Mouse (Mus musculus) brain, embryonic 14.5 days (tissue): ENCODE data around the gene Slc22a19. TPM values are rescaled to one million over a fixed set of nuclear protein-coding genes. Genes with fewer than 3 reads are reported as not detected.
"Not testable (repeated sequence)": the region's sequence is repeated elsewhere in the genome, so short reads cannot be mapped to it uniquely, and the experiment has no call there.

Source experiments
- DNase-seq: peaks from one replicate; pipeline ENCODE4 v3.0.0-alpha.2; 2011; ENCODE audit warnings: low read depth
- CTCF ChIP-seq: fragments of 200-500 bp; IDR thresholded peaks from 2 replicates; pipeline ENCODE4 v1.5.1; 2012; ENCODE audit warnings: inconsistent platforms, mild to moderate bottlenecking, moderate library complexity, borderline replicate concordance; ENCODE audit not compliant: insufficient read depth, insufficient read length; ENCODE audit errors: extremely low read depth
- POLR2A ChIP-seq: fragments of 200-500 bp; IDR thresholded peaks from 2 replicates; pipeline ENCODE4 v1.6.1; 2012; ENCODE audit warnings: mild to moderate bottlenecking, inconsistent platforms, borderline replicate concordance; ENCODE audit not compliant: poor library complexity, insufficient read depth, insufficient read length, severe bottlenecking; ENCODE audit errors: extremely low read depth
- polyA plus RNA-seq: library from polyadenylated mRNA; depleted of rRNA; stranded (reverse); fragments of >200 nt; gene quantifications from 2 replicates; pipeline ENCODE4 v1.2.3, GENCODE M21; 2012; rRNA removed

Slc22a19 gene
- 0.14 and 0.22 TPM in 2 replicates for polyA plus RNA-seq

- no peak for TF ChIP-seq CTCF
- TF ChIP-seq POLR2A: no peak
These were observed at the start of gene Slc22a19 for GRCm38 (mm10) chr19:7711148-7711547. Gene Slc22a19, minus strand, starts transcription at chr19:7711310.

GRCm38 (mm10) chr19:7753371-7753770 lies 42.3 kb upstream of the Slc22a19 start:
- DNase-seq: not testable (repeated sequence)

More at GRCm38 (mm10) chr19:7711148-7711547, at the start of gene Slc22a19:
- no peak for DNase-seq

- no peak for TF ChIP-seq CTCF
- no peak for TF ChIP-seq POLR2A
These were observed 18.4 kb upstream of the Slc22a19 start for GRCm38 (mm10) chr19:7729543-7729942.

DNA sequence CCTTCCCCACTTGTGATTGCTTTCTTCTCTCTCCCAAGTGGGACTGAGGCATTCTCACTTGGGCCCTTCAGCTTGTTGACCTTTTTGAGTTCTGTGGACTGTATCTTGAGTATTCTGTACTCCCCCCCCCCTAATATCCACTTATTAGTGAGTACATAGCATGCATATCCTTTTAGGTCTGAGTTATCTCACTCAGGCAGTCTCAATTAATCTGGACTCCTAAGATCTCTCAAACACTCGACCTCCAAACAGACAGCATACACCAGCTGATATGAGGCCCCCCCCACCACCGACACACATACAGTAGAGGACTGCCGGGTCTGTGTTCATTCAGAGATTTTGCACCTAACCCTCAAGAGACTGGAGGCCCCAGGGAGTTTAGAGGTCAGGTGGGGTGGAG lies 18.0 kb downstream of the Slc22a19 start:
- DNase-seq: not testable (repeated sequence)

More at GRCm38 (mm10) chr19:7729543-7729942, 18.4 kb upstream of the Slc22a19 start:
- no peak for DNase-seq

DNA sequence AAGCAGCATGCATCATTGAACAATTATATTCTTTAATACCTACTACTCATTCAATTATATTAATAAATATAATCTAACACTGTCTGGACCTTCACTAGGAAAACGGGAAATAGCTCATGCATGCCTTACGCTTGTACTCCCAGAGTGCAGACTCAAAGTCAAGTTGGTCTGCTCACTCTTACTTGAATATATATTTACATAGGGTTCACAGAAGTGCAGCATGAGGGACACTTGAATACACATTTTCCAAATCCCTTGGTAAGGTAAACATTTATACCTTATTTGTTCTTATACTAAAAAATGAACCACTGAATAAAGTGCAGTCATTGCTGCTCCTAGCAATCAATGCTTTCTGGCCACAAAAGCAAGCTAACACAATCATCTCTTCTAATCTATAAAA lies 19.9 kb downstream of the Slc22a19 start:
- TF ChIP-seq CTCF: no peak
- TF ChIP-seq POLR2A: no peak
- no peak for DNase-seq

DNA sequence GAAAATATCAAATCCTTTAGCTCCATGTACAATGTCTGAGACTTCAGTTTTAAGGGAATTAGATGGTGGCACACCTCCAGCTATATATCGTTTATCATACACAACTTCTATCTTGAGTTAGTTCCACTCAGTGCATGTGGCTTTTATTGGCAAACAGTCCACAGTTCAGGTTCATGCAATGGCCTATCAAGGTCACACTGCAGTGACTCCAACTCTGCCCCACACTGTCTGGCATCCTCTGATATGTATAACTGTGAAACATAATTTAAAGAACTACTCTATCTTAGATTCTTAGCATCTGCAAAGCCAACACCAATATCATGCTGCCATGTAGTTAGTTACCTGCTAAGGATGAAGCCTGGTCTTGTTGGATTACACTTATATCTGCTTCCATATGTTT lies 23.1 kb downstream of the Slc22a19 start:
- DNase-seq: no peak
- TF ChIP-seq CTCF (no peak), POLR2A (no peak)

GRCm38 (mm10) chr19:7672033-7672432 lies 39.1 kb downstream of the Slc22a19 start:
- TF ChIP-seq POLR2A (no peak), CTCF (no peak)
- peak; percentile 7 for DNase-seq

DNA sequence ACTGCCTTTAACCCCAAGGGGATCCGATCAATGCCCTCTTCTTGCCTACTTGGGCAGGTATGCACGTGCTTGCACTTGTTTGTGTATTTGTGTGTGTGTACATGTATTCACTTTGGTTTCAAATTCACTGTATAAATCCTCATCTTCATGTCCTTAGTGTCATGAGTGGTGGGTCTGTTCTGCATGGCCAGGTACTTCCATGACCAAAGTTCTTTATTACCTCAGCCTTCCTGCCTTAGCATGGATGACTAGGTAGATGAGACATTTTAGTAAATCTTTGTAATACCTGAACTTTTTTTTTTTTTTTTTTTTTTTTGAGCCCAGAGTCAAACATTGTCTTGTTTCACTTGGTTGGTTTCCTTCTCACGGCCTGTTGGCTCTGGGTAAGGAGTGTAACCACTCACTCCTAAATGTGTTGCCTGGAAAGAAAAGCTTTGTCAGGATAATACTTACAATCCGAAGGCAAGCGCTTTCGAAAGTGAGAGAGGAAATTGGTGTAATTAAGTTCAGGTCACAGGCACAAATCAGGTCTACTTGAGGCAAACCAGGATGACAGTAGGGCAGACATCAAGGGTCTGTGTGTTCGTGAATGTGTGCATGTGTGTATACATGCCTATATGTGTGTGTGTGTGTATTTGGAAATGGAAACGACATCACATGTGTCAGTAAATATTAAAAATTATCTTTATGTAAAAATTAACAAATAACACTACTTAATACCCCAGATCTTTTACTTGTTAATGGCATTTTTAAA lies 62.0 kb downstream of the Slc22a19 start:
- TF ChIP-seq CTCF (no peak), POLR2A (no peak)
- no peak for DNase-seq

DNA sequence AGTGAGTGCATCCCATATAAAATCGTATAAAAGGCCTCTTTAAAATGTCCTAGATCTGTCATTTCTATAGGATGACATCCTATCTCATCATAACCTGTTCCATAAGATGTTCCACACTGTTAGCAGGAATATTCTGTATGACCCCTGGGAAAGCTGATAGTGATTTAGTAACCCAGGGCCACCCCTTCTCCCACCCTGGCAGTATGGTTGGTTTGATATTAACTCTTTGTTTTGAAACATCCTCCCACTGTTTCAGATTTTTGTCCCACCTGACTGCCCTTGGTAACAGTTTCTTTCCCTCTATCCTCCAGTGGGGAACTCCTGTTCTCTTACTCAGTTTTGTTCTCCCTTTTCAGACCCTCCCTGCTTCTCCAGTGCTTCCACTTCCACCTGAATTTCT lies 77.3 kb downstream of the Slc22a19 start:
- no peak for DNase-seq
- TF ChIP-seq CTCF (no peak), POLR2A (no peak)

DNA sequence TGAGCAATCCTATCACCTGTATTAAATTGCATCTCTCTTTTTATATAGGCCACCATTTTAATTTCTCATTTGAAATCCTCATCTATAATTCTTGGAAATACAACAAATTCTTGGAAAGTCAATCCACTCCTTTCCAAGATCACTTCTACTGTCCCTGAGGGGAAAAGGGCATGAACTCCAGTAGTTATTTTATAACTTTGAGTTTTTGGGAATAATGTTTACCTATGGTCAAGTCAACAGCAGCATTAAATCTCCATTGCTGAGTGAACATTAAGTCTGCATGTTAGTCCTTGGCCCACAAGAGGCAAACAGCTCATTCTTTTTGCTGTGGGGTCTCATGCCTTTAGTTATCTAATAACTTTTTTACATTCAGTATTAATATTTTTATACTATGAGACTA lies 78.1 kb downstream of the Slc22a19 start:
- DNase-seq: no peak
- TF ChIP-seq CTCF (no peak), POLR2A (no peak)

Other genes starting within 250 kb of the Slc22a19 start
- gene Rtn3, start 228.0 kb downstream of the Slc22a19 start, polyA plus RNA-seq: 436 and 508 TPM in 2 replicates
- 13.3 and 16.6 TPM in 2 replicates for gene Atl3, start 217.3 kb downstream of the Slc22a19 start, polyA plus RNA-seq
- 3.2 and 3.5 TPM in 2 replicates for gene Pla2g16, start 153.9 kb downstream of the Slc22a19 start, polyA plus RNA-seq
- gene Lgals12, start 104.1 kb downstream of the Slc22a19 start, polyA plus RNA-seq: 0.68 and 0.72 TPM in 2 replicates
- gene Hrasls5, start 98.8 kb downstream of the Slc22a19 start, polyA plus RNA-seq: 0.15 TPM in 1 of 2 replicates, not detected in the other
- not detected in 2 replicates for gene Slc22a26, start 91.4 kb upstream of the Slc22a19 start, polyA plus RNA-seq